31 mouse cellular contexts compared by ENCODE assay signal in genomic region chr10:59590606-59591005, GRCm38 (mm10). TPM values are rescaled to one million over a fixed set of nuclear protein-coding genes. Genes with fewer than 3 reads are reported as not detected.
"Had no signal": no experiment of that assay in that cellular context is flagged by ENCODE, and none has a peak within 500 bp of the region (broad histone marks: within the 10 kb centered on the region; RNA-seq: fewer than 3 reads in every experiment).

No protein-coding gene starts in this region.

- H3K27me3 ChIP-seq: kidney, embryonic 15.5 days; liver, embryonic 13.5 days; midbrain, embryonic 13.5 days; neural tube, embryonic 13.5 days had no signal

- H3K36me3 ChIP-seq: kidney, embryonic 15.5 days; liver, embryonic 13.5 days; midbrain, embryonic 10.5 days; midbrain, embryonic 13.5 days; neural tube, embryonic 13.5 days had no signal

- H3K4me1 ChIP-seq: midbrain, embryonic 10.5 days; midbrain, embryonic 13.5 days; neural tube, embryonic 13.5 days had no signal

- H3K4me2 ChIP-seq: kidney, embryonic 15.5 days; midbrain, embryonic 13.5 days; neural tube, embryonic 13.5 days had no signal

- ATAC-seq: midbrain, embryonic 13.5 days; midbrain, embryonic 16.5 days had no signal

- DNase-seq: kidney, adult 11 months; kidney, adult 8-10 months; kidney, postnatal 10 days; kidney, postnatal 36 days; liver, embryonic 13.5 days; lung, postnatal 14 days; right cerebral cortex, postnatal 4 days had no signal

- H3K27ac ChIP-seq: kidney, embryonic 15.5 days; liver, embryonic 13.5 days; midbrain, embryonic 10.5 days; midbrain, embryonic 13.5 days; neural tube, embryonic 13.5 days; stomach, postnatal 0 days had no signal

- H3K9ac ChIP-seq: kidney, embryonic 15.5 days; midbrain, embryonic 13.5 days; neural tube, embryonic 13.5 days had no signal

- H3K9me3 ChIP-seq: kidney, embryonic 15.5 days; liver, embryonic 13.5 days; midbrain, embryonic 10.5 days; midbrain, embryonic 13.5 days; neural tube, embryonic 13.5 days had no signal

- H3K4me3 ChIP-seq: kidney, embryonic 15.5 days; midbrain, embryonic 10.5 days; midbrain, embryonic 13.5 days; myocyte; neural tube, embryonic 13.5 days had no signal

RNA-seq across cellular contexts. Expression of gene Gm10322, which starts 25.3 kb away (rescaled TPM):
- total RNA-seq: layer of hippocampus, adult 18-20 months; layer of hippocampus, postnatal 10 days; left cerebral cortex, adult 18-20 months; left cerebral cortex, postnatal 10 days; left cerebral cortex, postnatal 36 days; liver, adult 2 months; megakaryocyte progenitor cell, adult 5-6 weeks; monocyte, adult 5-6 weeks; neutrophil, adult 5-6 weeks had no signal
- polyA plus RNA-seq: intestine, embryonic 14.5 days; kidney, embryonic 15.5 days; limb, embryonic 11.5 days; limb, embryonic 14.5 days; liver, adult 2 months; liver, embryonic 13.5 days; liver, embryonic 16.5 days; lung, adult 2 months; lung, embryonic 16.5 days; midbrain, embryonic 10.5 days; midbrain, embryonic 13.5 days; midbrain, embryonic 16.5 days; neural tube, embryonic 13.5 days; stomach, embryonic 14.5 days; stomach, postnatal 0 days; thymus, postnatal 0 days had no signal
